Comparison of ENCODE assay signal across 9 mouse cellular contexts in the genomic region with DNA sequence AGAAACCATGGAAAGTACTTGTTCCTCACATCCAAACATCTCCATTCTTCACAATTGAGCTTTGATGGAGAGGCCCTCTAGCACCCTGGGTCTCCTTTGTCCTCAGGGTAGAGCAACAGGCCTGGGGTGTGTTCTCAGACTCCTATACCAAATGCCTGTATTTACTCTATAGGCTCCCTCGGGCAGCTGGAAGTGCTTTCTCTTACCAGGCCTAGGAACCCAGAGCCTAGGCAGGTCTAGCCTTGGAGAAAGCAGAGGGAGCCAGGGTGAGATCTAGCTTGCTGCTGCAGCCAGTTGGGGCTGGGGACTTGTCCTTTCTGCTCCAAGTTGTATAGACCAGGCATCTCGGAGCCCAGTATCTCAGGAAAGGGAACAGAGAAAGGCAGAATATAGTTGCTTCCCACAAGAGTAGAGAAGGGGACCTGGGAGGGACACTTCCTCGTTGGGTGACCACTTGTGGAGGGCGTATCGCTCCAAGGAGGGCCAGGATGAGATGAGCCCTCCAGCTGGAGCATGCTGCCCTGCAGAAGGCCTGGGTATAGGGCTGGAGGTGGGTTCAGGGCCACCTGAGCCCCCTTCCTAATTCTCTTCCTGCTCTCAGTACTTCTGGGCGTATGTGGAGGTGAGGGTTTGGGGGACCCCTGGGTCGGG. TPM values are rescaled to one million over a fixed set of nuclear protein-coding genes. Genes with fewer than 3 reads are reported as not detected.
DNase-seq lines count a peak whose midpoint lies in the region; ATAC-seq and TF ChIP-seq lines count a peak whose summit lies in the region.
"Had no signal": no experiment of that assay in that cellular context is flagged by ENCODE, and none has a peak within 500 bp of the region (broad histone marks: within the 10 kb centered on the region; RNA-seq: fewer than 3 reads in every experiment).

No protein-coding gene starts in this region.

- H3K27me3 ChIP-seq in heart, embryonic 13.5 days (replicated peaks): no peaks in the 10 kb centered on the region
- H3K27me3 ChIP-seq in spleen, adult 2 months (ENCODE audit: control insufficient read depth, insufficient read depth, low read length): no peaks in the 10 kb centered on the region
- no peaks in the 10 kb centered on the region for H3K27me3 ChIP-seq in limb, embryonic 11.5 days (ENCODE audit: control insufficient read depth, insufficient read depth, low read length)

- H3K27ac ChIP-seq in heart, embryonic 13.5 days (replicated peaks): peak overlapping the region; percentile 82
- H3K27ac ChIP-seq in spleen, adult 2 months (ENCODE audit: insufficient read depth, low read length): peak overlapping the region; percentile 30; the same call in 1 of the 2 replicates
- no peak overlapping the region for H3K27ac ChIP-seq in limb, embryonic 11.5 days (replicated peaks; ENCODE audit: low read depth, low read length)
- H3K27ac ChIP-seq: neural tube, embryonic 13.5 days had no signal

- peaks cover 28% of the 10 kb centered on the region for H3K36me3 ChIP-seq in heart, embryonic 13.5 days
- peaks cover 3% of the 10 kb centered on the region; the same call in 1 of the 2 replicates for H3K36me3 ChIP-seq in spleen, adult 2 months (ENCODE audit: control insufficient read depth, insufficient read depth, low read length)
- no peaks in the 10 kb centered on the region for H3K36me3 ChIP-seq in limb, embryonic 11.5 days (ENCODE audit: control insufficient read depth, insufficient read depth, low read length)

- peak overlapping the region; percentile 75 for H3K4me3 ChIP-seq in heart, embryonic 13.5 days
- no peak overlapping the region for H3K4me3 ChIP-seq in spleen, adult 2 months (ENCODE audit: extremely low read depth, insufficient read depth, insufficient read length)
- H3K4me3 ChIP-seq in limb, embryonic 11.5 days (ENCODE audit: low read depth, low read length): no peak overlapping the region
- H3K4me3 ChIP-seq: neural tube, embryonic 13.5 days had no signal

- peaks cover 52% of the 10 kb centered on the region for H3K4me1 ChIP-seq in heart, embryonic 13.5 days
- peaks cover 7% of the 10 kb centered on the region; the same call in 1 of the 2 replicates for H3K4me1 ChIP-seq in spleen, adult 2 months (ENCODE audit: control insufficient read depth, insufficient read depth, insufficient read length)
- H3K4me1 ChIP-seq in limb, embryonic 11.5 days (ENCODE audit: control insufficient read depth, insufficient read depth, low read length): peaks cover 7% of the 10 kb centered on the region; the same call in 1 of the 2 replicates

- H3K4me2 ChIP-seq in heart, embryonic 13.5 days: peak overlapping the region; percentile 85
- 0 out of 2 replicates have a peak overlapping the region, but pooled peaks have one; percentile 0 for H3K4me2 ChIP-seq in limb, embryonic 11.5 days (ENCODE audit: low read depth, severe bottlenecking)
- H3K4me2 ChIP-seq: neural tube, embryonic 13.5 days had no signal

- no peaks in the 10 kb centered on the region for H3K9me3 ChIP-seq in heart, embryonic 13.5 days
- no peaks in the 10 kb centered on the region for H3K9me3 ChIP-seq in limb, embryonic 11.5 days (ENCODE audit: control insufficient read depth, low read length)
- H3K9me3 ChIP-seq: neural tube, embryonic 13.5 days had no signal

- ATAC-seq in heart, embryonic 13.5 days (ENCODE audit: extremely low read depth, insufficient number of reproducible peaks, low FRiP score, low TSS enrichment): no peak
- ATAC-seq in limb, embryonic 11.5 days (ENCODE audit: insufficient number of reproducible peaks, low FRiP score, low TSS enrichment, low read depth): no peak
- ATAC-seq in frontal cortex, adult (ENCODE audit: low TSS enrichment): no peak

- 77% methylated on average over 7 of the region's 7 CpGs for WGBS in heart, embryonic 13.5 days
- 42% methylated on average over 7 of the region's 7 CpGs for WGBS in spleen, adult 2 months
- 87% methylated on average over 7 of the region's 7 CpGs for WGBS in limb, embryonic 11.5 days

- DNase-seq in heart, adult 18-20 months: no peak
- no peak for DNase-seq in spleen, adult 2 months (ENCODE audit: low read depth in 1 of 2, low spot score in 2 of 2)
- no peak for DNase-seq in spleen, adult 12 weeks (ENCODE audit: low spot score)
- DNase-seq in limb, embryonic 11.5 days (ENCODE audit: low spot score): no peak
- DNase-seq in kidney, adult 11 months: no peak
- DNase-seq: right cerebral cortex, postnatal 4 days had no signal

- no peak for TF ChIP-seq CTCF in spleen, adult 2 months (IDR thresholded peaks at IDR 0.05; ENCODE audit: extremely low read depth, insufficient read depth, insufficient read length, insufficient replicate concordance)

- TF ChIP-seq POLR2A in spleen, adult 2 months (IDR thresholded peaks at IDR 0.05; ENCODE audit: low read depth, low read length): no peak

- peak overlapping the region; percentile 68 for H3K9ac ChIP-seq in heart, embryonic 13.5 days
- no peak overlapping the region for H3K9ac ChIP-seq in limb, embryonic 11.5 days (ENCODE audit: low read length)
- H3K9ac ChIP-seq: neural tube, embryonic 13.5 days had no signal

RNA-seq across cellular contexts. Expression of gene Slc48a1, which starts 9.0 kb away (rescaled TPM):
- polyA plus RNA-seq in heart, embryonic 13.5 days (2015; fragmentation: Nextera tagmentation; extraction: Ambion mirVana): 70.2 and 70.8 TPM in 2 replicates
- 10 to 100 TPM; 57.9 to 69.7 TPM for total RNA-seq in heart, adult 18-20 months (2021)
- polyA plus RNA-seq in spleen, adult 2 months (2012; rRNA removed): 94.0 and 117 TPM in 2 replicates
- 20.0 and 24.8 TPM in 2 replicates for polyA plus RNA-seq in limb, embryonic 11.5 days (2014; fragmentation: Nextera tagmentation; extraction: Ambion mirVana)

RNA-seq across cellular contexts. Expression of gene Rapgef3, which starts 19.5 kb away (rescaled TPM):
- polyA plus RNA-seq in heart, embryonic 13.5 days (2015; fragmentation: Nextera tagmentation; extraction: Ambion mirVana): 22.1 and 25.4 TPM in 2 replicates
- 10 to 100 TPM; 21.8 to 23.3 TPM for total RNA-seq in heart, adult 18-20 months (2021)
- polyA plus RNA-seq in spleen, adult 2 months (2012; rRNA removed): 28.8 and 33.6 TPM in 2 replicates
- polyA plus RNA-seq in limb, embryonic 11.5 days (2014; fragmentation: Nextera tagmentation; extraction: Ambion mirVana): 3.4 and 3.9 TPM in 2 replicates

RNA-seq across cellular contexts. Expression of gene Endou, which starts 56.1 kb away (rescaled TPM):
- 0.23 and 0.45 TPM in 2 replicates for polyA plus RNA-seq in heart, embryonic 13.5 days (2015; fragmentation: Nextera tagmentation; extraction: Ambion mirVana)
- 1 to 10 TPM; 1.3 to 1.8 TPM for total RNA-seq in heart, adult 18-20 months (2021)
- polyA plus RNA-seq in spleen, adult 2 months (2012; rRNA removed): 3.0 and 4.1 TPM in 2 replicates
- polyA plus RNA-seq in limb, embryonic 11.5 days (2014; fragmentation: Nextera tagmentation; extraction: Ambion mirVana): 0.25 TPM in 1 of 2 replicates, not detected in the other

RNA-seq across cellular contexts. Expression of gene Hdac7, which starts 57.0 kb away (rescaled TPM):
- 23.4 and 23.7 TPM in 2 replicates for polyA plus RNA-seq in heart, embryonic 13.5 days (2015; fragmentation: Nextera tagmentation; extraction: Ambion mirVana)
- 10 to 100 TPM; 19.3 to 26.3 TPM for total RNA-seq in heart, adult 18-20 months (2021)
- 104 and 137 TPM in 2 replicates for polyA plus RNA-seq in spleen, adult 2 months (2012; rRNA removed)
- 25.4 and 26.8 TPM in 2 replicates for polyA plus RNA-seq in limb, embryonic 11.5 days (2014; fragmentation: Nextera tagmentation; extraction: Ambion mirVana)
